Mouse (Mus musculus) bone marrow, adult 2 months (tissue): Measurements from ENCODE around the gene Btbd35f19. TPM values are rescaled to one million over a fixed set of nuclear protein-coding genes. Genes with fewer than 3 reads are reported as not detected.
"Not testable (repeated sequence)": the region's sequence is repeated elsewhere in the genome, so short reads cannot be mapped to it uniquely, and the experiment has no call there.

Experiments
- H3K27ac ChIP-seq: fragments of 200-500 bp; 2 replicates; pipeline ENCODE4 v1.5.1; 2012; ENCODE audit warnings: low read depth, mild to moderate bottlenecking, control low read depth, inconsistent platforms, low read length; ENCODE audit not compliant: control insufficient read depth, poor library complexity, insufficient read depth
- H3K4me1 ChIP-seq: fragments of 200-500 bp; 2 replicates; pipeline ENCODE4 v1.6.1; 2011; ENCODE audit warnings: low read length; ENCODE audit not compliant: control insufficient read depth, insufficient read depth
- H3K4me3 ChIP-seq: fragments of 200-500 bp; replicated peaks from 2 replicates; pipeline ENCODE3; 2011; ENCODE audit warnings: mild to moderate bottlenecking, low read depth, low read length, control low read depth; ENCODE audit not compliant: control insufficient read depth
- WGBS: fragments of 180-500 bp; shearing (Covaris S2); methylation state at CpG from one replicate; pipeline ENCODE4 v1.1.7; 2018; 5-methylcytosine and 5-hydroxymethylcytosine counted together
- polyA plus RNA-seq: library from polyadenylated mRNA; stranded (reverse); fragments of >200 nt; gene quantifications from 2 replicates; pipeline ENCODE4 v1.2.4, GENCODE M21; 2011; ENCODE audit warnings: low replicate concordance; ENCODE audit not compliant: missing spikeins, insufficient read depth, insufficient read length

The Btbd35f19 gene
- polyA plus RNA-seq, result not detected in 2 replicates

- WGBS, result no CpG with 5 or more reads among the region's 4 CpGs
- not testable (repeated sequence) for H3K4me3 ChIP-seq, H3K27ac ChIP-seq, H3K4me1 ChIP-seq
Measured at GRCm38 (mm10) chrX:31383818-31384217, at the start of gene Btbd35f19. Gene Btbd35f19, minus strand, starts transcription at chrX:31383918.

- not testable (repeated sequence) for H3K4me3 ChIP-seq, H3K4me1 ChIP-seq, H3K27ac ChIP-seq
- WGBS, result 72% methylated on average over 3 of the region's 4 CpGs
Measured at GRCm38 (mm10) chrX:31341924-31342323, 41.8 kb downstream of the Btbd35f19 start.

- H3K4me3 ChIP-seq, H3K27ac ChIP-seq, H3K4me1 ChIP-seq: not testable (repeated sequence)
- WGBS, result no CpG with 5 or more reads among the region's 4 CpGs
Measured at GRCm38 (mm10) chrX:31336154-31336553, 47.6 kb downstream of the Btbd35f19 start, which contains the start of gene Btbd35f26. Gene Btbd35f26, plus strand, starts transcription at chrX:31336454.

Other genes starting within 250 kb of the Btbd35f19 start
- gene Spin2f, start 130.0 kb downstream of the Btbd35f19 start, polyA plus RNA-seq, result not detected in 2 replicates
- not detected in 2 replicates for gene Btbd35f26, start 47.5 kb downstream of the Btbd35f19 start, polyA plus RNA-seq
- not detected in 2 replicates for gene Gm21883, start 190.4 kb upstream of the Btbd35f19 start, polyA plus RNA-seq
- not detected in 2 replicates for gene Spin2e, start 235.0 kb upstream of the Btbd35f19 start, polyA plus RNA-seq